Mouse (Mus musculus) left cerebral cortex, postnatal 14 days (tissue): ENCODE data around the gene Rac2. TPM values are rescaled to one million over a fixed set of nuclear protein-coding genes. Genes with fewer than 3 reads are reported as not detected.

Experiments
- DNase-seq, 2 experiments: peaks; one replicate each; pipeline ENCODE4 v3.0.0; 2021 to 2022; ENCODE audit warnings: low spot score in 2 of 2, mixed read lengths in 1 of 2
- intact Hi-C: fragments of 180-260 bp; cut with DNase I; formaldehyde crosslinking; loops from one replicate; pipeline ENCODE4 v1.15.1; 2025
- long read RNA-seq, 2 experiments: library from polyadenylated mRNA; stranded (forward); transcript quantifications; one replicate each; pipeline ENCODE4 v2.0.0; 2021
- total RNA-seq, 2 experiments: library from RNA; stranded (reverse); gene quantifications; 2 replicates each; pipeline ENCODE4 v1.2.3; 2021

The Rac2 gene
- total RNA-seq: 1 to 10 TPM; 2.3 to 4.6 TPM
- long read RNA-seq, experiment 1, partial matches to known transcripts: 0 of 3 reads
- long read RNA-seq, experiment 1, other reads (novel, unspliced or antisense): 2 of 3 reads
- long read RNA-seq, experiment 2, partial matches to known transcripts: 1 of 6 reads
- long read RNA-seq, experiment 2, other reads (novel, unspliced or antisense): 1 of 6 reads

DNA sequence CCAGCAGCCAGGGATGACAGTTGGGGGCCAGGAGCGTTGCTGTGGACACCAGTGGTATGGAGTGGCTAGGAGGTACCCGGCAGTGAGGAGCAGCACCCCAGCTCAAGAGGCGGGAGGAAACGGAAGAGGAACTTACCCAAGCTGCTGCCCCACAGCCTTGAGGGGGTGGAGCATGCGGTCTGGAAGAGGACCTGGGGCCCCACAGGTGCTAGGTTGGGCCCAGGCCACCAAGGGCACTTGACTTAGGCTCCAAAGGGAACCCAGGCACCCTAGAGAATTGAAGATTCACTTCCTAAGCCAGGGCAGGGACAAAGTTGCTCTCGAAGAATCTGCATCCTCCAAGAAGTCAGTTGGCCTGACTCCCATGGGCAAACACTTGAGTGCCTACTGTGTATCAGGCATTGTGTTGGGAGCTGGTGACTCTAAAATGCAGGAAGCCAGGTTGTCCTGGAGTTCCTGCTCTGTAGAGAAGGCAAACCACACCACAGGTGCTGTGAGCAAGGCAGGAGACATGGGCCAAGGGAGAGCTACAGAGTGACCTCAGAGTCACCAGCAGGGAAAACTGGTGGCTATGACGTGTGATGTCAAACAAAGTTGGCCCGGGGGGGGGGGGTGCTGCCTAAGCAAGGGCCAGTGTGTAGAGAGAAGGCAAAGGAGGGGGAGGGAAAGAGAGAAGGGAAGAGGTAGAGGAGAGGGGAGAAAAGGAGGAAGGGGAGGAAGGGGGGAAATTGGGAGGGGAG lies at the start of gene Rac2:
Gene Rac2, minus strand, starts transcription at position 126 of the 740 bp plus-strand sequence.
- intact Hi-C loops: no loop called here

DNA sequence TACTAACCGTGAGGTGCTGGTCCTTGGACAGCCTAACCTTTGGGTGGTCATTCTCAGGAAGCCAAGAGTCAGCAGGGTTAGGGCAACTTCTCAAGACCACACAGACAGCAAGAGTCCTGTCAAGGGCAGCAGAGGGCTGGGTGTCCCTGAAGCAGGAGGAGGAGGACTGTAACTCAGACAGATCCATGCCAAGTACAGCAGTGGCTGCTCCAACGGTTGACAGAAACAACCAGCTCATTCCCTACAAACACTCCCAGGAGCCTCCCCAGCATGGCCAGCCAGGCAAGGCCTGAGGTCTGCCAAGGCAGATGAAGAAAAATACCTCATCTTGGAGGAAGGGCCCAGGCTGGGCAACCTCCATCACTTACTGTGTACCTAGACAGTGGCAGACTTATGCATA lies 44.4 kb upstream of the Rac2 start:
- no peak for DNase-seq
- intact Hi-C loops: no loop called here

More for the DNA sequence above, at the start of gene Rac2:
- DNase-seq: no peak

DNA sequence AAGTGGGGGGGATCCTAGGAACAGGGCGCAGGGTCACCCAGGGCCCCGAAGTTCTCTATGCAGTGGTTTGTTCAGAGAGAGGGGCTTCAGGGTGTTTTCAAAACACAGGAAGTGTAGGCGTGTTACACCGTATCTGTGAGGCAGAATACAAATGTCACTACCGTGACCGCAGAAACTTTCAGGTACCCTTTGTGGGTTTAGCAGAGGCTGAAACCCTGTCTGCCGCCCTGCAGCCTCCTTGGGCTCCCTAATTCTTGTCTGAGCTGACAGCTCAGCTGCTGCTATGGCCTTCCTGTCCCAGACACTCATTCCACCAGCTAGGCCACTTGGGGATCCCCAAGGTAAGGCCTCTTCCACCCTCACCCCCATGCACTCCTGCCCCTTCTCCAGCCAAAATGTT lies 42.0 kb upstream of the Rac2 start:
- intact Hi-C loops: no loop called here
- no peak for DNase-seq

DNA sequence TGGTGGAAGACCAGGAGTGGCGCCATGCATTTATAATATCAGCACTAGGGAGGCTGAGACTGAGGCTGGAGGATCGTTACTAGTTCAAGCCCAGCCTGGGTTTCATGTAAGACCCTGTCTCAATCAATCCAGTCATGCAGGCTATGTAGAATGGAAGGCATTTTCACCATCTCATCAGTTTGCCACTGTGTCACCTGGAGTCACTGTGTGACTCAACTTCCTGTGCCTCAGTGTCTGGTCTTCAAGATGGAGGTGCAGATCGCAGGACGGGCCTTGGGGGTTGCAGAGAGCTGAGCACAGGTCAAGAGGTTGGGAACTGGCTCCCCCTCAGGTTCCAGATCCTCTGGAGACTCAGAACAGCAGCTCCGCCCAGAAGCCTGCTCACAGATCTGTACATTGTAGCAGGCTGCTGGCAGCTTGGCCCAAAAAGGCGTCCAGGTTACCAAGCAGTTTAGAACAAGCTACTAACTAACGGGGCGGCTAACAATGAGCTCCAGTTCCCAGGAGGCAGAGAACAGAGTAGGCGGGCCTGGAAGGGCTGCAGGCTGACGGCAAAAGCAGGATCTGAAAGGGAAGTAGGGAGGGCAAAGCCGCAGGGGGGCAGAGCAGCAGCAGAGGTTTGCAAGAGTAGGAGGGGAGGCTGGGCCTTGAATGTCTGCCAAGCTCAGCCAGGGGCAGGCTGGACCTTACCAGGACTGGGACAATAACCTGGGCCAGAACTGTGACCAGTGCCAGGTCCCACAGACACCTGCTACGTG lies 38.3 kb upstream of the Rac2 start:
- intact Hi-C loops: no loop called here
- peak; percentile 57 to 75 for DNase-seq

DNA sequence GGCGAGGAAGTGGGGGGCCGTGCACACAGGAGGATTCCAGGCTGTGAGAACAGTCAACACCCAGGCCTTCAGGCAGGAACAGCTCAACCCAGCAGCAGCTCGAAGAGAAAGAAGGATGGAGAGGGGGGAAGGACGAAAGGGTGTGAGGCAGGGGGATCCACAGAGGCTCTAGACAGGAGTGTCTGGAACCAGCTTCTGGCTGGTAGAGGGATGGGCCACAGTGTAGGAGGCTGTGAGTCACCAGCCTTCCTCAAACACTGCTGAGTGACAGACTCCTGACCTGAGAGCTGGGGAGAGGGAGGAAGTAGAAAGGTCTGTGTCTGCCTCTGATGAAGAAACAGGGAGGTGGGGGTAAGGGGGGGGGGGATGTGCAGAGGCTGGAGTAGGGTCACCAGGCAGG lies 34.9 kb upstream of the Rac2 start:
- peak; percentile 34 to 58 for DNase-seq
- intact Hi-C loops: no loop called here

DNA sequence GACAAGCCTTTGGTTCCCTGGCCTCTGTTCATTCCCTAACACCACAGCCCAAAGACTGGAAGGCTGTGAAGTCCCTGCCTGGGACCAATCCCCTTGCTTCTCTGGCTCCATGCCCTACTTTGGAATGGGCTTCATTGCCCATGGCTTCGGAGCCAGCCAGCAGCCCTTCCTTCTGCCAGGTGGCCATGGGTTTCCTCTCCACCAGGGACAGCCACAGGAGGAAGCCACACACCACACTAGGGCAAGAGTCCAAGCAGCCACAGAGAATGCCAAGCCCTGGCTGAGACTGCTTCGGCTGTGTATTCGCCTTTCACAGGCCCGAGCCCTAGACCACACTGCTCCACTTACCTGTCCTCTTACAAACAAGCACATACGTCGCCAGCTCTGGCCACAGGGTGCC lies 33.5 kb upstream of the Rac2 start:
- intact Hi-C loops: no loop called here
- peak; percentile 37 to 54 for DNase-seq

DNA sequence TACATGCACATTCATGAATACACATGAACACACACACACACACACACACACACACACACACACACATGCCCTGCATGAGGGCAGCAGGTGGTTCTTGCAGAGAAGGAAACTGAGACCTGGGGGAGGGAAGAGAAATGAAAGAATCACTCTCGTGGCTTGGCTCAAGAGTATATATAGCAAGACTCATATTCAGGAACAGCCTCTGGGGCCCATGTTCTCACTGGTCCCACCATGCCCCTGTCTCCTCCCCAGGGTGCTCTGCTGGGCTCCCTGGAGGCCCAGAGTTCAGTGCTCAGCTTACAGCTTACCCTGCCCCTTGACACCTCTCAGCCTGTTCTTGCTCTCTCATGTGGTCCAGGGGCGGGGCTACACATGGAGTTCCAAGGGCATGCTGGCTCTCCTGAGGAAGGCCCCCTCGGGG lies 32.8 kb upstream of the Rac2 start:
- DNase-seq: no peak
- intact Hi-C loops: no loop called here

DNA sequence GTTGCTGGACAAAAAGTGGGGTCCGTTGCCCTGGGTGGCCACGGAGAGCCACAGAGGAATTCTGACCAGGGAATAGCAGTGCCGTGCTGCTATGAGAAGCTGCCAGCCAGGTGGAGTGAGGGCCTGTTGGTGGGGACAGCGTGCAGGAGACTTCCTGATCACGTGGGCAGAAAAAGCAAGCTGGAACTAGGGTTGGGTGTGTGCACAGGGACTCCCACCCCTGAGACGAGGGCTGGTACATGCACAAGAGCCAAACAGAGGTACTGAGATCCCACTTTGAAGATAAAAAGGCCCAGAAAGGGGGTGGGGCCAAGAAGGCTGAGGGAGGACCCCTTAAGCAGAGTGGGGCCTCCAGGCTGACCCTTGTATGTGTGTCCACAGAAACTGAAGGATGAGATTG lies 31.7 kb upstream of the Rac2 start:
- DNase-seq: no peak
- intact Hi-C loops: no loop called here

DNA sequence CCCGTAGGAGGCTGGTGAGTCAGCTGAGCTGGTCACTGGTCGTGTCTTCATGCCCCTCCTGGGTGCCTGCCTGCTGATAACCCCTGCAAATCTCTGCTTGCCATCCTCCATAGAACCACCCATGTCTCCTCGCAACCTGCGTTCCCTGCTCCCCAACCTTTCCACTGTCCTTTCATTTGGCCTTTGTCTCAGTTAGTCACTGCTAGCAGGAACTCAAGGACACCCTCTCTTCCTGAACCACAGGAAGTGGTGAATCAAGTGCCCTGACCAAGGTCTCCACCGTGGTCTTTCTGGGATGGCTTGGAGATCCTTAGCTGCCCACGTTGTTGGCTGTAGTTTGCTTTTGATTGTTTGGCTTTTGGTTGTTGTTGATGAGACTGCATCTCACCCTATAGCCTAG lies 28.6 kb upstream of the Rac2 start:
- intact Hi-C loops: no loop called here
- DNase-seq: no peak

DNA sequence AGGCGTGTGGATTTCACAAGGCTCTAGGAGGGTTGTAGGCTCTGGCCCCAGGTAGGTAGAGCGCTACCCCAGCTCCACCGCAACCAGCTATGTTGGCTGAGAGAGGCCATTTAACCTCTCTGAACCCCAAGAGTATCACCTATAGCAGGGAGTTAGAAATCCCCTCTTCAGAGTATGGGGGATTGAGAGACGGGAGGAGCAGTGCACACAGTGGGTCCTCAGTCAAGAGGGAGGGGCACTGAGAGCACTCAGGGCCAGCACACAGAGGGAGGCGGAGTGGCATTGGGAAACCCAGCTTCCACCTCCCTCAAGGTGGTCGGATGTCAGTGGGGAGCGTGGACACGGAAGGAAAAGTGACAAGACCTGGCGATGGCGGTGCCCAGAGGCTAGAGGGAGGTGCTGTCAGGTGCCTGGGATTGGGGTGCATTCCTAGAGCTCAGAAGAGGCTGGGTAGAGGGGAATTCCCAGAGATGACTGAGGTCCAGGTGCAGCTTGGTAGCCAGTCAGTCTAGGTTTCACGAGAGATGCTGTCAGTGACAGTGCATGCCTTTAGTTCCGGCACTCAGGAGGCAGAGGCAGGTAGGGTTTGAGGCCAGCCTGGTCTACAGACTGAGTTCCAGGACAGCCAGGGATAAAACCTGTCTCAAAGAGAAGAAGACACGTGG lies 27.1 kb upstream of the Rac2 start:
- no peak for DNase-seq
- intact Hi-C loops: no loop called here

DNA sequence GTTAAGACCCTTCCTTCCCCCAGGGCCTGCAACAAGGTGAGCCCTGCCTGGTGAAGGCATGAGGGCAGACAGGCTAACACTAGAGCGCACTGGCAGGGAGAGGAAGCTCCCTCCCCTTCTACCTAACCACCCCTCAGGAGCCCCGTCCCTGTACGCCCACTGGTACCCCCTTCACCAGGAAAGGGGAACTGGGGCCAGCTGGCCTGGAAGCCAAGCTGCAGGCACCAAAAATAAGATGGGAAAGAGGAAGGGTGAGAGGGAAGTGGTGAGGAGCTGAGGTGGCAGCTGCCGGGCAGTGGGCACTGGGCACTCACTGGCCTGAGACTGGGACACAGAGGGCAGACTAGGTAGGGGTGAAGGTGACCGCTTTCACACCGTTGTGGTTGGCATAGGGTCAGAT lies 26.5 kb upstream of the Rac2 start:
- intact Hi-C loops: no loop called here
- DNase-seq: peak in 1 of 2 experiments; percentile 34

DNA sequence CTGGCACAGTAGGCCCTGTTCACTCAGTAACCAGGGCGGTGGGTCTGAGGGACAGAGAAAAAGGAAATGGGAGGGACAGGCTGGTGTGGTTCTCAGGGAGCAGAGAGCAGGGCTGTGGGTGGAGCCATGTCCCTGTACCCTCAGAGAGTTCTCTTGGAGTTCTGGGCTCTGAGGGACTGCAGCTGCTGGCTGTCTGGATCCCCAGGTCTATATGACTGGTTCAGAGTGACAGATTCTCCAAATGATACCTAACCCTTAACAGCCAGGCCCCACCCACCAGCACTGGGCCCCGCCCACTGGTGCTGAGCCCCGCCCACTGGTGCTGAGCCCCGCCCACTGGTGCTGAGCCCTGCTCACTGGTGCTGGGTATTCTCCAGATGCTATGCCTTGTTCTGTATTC lies 25.1 kb upstream of the Rac2 start:
- DNase-seq: peak in 1 of 2 experiments; percentile 33
- intact Hi-C loops: no loop called here

DNA sequence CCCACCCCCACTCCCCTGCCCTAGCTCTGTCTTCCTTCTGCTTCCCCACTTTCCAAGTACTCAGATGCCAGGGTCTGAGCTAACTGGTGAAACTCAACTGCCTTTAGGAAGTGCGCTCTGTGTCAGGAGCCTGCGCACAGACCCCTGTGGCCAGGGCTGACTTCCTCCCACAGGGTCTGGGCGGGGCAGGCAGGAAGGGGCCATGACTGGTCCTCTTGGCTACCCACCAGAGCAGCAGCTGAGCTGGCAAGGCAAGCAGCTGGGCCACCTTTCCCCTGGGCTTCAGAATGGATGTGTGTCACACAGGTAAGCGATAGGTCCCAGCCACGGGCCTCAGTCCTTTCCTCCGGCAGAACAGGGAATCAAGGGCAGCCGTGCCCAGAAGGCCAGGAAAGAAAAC lies 24.3 kb upstream of the Rac2 start, which contains the start of gene Cyth4:
Gene Cyth4, plus strand, starts transcription at position 134 of the 400 bp plus-strand sequence.
- intact Hi-C loops: no loop called here

DNA sequence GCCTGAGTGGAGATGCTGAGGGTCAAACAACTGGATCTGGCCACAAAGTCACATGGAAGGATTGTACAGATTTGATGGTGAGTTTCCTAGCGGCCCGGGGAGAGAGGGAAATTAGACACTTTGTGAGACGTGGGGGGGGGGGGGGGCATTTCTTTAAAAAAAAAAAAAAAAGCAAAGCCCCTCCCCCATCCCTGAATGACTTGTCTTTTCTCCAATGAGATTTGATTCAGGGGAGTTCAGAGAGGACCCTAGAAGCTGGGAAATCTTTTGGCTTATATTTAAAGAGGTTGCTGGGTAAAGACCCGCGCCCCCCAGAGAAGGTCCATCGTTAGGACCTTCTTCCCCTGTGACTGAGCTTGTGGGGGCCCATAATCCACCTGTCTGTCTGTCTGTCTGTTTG lies 23.9 kb upstream of the Rac2 start:
- intact Hi-C loops: no loop called here
- no peak for DNase-seq

More for the DNA sequence above, 24.3 kb upstream of the Rac2 start, which contains the start of gene Cyth4:
- DNase-seq: peak; percentile 49

DNA sequence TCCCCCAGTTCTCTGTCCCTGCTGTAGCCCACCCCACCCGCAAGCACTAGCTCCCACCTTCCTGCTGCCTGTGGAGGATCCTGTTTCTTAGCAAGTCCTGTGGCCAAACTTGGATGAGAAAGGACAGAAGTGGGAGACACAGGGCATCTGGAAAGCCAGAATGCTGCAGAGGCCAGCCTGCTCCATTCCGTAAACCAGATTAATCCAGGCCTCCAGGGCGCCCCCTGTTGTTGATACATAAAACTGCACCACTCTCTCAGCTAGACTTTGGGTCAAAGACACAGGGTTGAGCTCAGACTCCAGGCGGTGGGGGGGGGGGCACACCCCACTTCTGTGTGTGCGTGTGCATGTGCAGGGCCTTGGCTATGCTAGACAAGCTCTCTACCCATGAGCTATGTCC lies 22.9 kb upstream of the Rac2 start:
- intact Hi-C loops: no loop called here

DNA sequence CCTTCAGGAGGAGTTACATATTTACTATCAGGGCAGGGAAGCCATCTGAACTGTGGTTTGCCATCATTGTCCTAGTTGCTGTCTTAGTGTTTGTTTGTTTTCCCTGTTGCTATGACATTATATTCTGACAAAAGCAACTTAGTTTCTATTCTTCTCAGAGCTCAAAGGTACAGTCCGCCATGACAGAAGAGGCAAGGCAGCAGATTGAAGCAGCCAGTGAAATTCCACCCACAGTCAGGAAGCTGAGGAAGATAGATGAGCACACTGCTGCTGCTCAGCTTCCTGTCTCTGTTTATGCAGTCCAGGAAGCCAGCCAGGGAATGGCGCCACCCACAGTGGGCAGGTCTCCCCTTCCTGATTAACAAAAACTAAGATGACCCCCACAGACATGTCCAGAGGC lies 22.2 kb upstream of the Rac2 start:
- intact Hi-C loops: no loop called here

More for the DNA sequence above, 22.9 kb upstream of the Rac2 start:
- no peak for DNase-seq

DNA sequence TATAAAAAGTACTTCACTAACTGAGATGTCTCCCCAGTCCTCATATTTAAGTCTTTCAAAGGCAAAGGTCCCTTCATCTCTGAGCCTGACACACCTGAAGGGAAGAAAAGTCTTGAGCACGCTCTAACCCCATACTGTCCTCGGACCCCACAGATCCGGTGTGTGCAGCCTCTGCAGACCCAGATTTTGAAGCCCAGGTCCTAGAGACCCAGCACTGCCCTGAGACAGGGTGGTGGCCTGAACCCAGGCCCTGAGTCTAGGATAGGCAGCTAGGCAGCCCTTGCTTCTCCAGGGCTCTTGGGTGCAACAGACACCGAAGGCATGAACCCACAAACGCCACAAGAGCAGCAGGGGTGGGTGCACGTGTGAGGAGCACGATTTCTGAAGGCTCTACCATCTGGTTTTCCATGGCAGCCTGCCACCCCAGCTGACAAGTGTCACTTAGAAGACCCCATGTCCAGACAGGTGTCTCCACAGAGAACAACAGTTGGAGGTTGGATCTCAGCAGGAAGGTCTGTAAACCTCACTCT lies 21.4 kb upstream of the Rac2 start:
- no peak for DNase-seq
- intact Hi-C loops: no loop called here

More for the DNA sequence above, 22.2 kb upstream of the Rac2 start:
- no peak for DNase-seq

DNA sequence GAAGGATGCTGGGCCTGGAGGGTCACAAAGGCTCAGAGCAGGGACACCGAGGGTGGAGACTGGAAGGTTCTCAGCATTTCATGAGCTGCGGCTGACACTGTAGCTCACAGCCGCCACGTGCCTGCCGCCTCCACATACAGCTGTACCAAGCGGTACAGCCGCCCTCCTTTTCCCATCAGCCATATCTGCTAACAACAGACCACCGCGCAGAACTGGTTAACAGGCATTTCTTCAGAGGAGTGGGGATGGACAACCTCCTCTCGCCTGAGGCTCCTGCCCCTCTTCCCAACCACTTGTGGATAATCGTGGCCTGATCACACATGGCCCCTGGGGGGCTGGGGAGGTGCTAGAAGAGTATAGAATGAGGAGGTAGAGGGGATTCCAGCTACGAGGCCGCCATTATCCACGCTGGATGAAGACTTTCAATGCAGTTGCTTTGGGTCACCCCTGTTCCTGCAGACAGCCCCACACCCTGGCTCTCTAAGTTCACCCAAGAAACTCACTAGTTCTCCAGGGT lies 19.9 kb upstream of the Rac2 start:
- no peak for DNase-seq
- intact Hi-C loops: no loop called here

DNA sequence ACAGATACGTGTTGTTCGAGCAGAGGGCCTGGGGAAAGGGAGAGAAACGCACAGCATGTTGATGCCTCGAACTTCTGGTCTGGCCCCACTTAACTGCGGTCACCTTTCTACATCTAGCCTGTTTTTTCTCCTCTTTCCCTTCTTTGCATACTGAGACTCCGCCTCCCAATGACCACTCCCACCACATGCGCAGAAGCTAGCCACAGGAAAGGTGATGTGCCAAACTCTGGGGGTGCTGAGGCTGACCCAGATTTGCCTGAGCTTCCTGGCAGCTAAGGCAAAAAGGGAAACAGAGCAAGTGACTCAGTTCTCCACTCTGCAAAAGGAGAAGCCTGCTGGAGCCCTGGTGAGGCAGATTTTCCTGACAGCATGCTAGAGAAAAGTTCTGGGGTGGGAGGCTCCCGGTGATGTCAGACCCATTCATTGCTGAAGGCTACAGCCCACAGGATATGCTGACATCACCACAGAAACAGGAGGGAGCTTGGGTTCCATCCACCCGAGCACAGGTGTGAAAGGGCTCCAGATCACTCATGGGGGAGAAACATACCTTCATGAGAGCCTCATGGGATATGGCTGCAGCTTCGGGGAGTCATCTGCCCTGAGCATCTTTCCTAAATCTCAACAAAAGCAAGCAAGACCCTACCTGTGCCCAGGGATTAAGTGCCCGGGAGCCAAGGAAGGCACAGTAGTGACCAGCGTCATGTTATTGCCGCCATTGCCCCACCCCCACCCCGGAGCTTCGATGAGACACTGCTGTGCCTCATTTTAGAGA lies 19.3 kb upstream of the Rac2 start:
- intact Hi-C loops: no loop called here
- DNase-seq: no peak
